Mouse (Mus musculus) midbrain, embryonic 10.5 days (tissue): ENCODE results near the gene Notch2. TPM values are rescaled to one million over a fixed set of nuclear protein-coding genes. Genes with fewer than 3 reads are reported as not detected.
A peak's percentile ranks its signal among the peaks of the same experiment; 100 is the strongest.
"Not testable (repeated sequence)": the region's sequence is repeated elsewhere in the genome, so short reads cannot be mapped to it uniquely, and the experiment has no call there.

ENCODE experiments used
- DNase-seq: peaks from one replicate; pipeline ENCODE4 v3.0.0-alpha.2; 2017; ENCODE audit warnings: low spot score
- H3K27ac ChIP-seq: fragments of 300-500 bp; sonication (generic); replicated peaks from 2 replicates; pipeline ENCODE4 v1.5.1; 2016; ENCODE audit warnings: mild to moderate bottlenecking
- H3K27me3 ChIP-seq: fragments of 300-500 bp; sonication (generic); 2 replicates; pipeline ENCODE4 v1.6.1; 2016; ENCODE audit warnings: low read depth, mild to moderate bottlenecking; ENCODE audit not compliant: poor library complexity, severe bottlenecking
- H3K36me3 ChIP-seq: fragments of 300-500 bp; sonication (generic); 2 replicates; pipeline ENCODE4 v1.6.1; 2016; ENCODE audit warnings: mild to moderate bottlenecking, moderate library complexity
- H3K4me1 ChIP-seq: fragments of 300-500 bp; sonication (generic); 2 replicates; pipeline ENCODE4 v1.6.1; 2016
- H3K4me3 ChIP-seq: fragments of 300-500 bp; sonication (generic); 2 replicates; pipeline ENCODE4 v1.5.1; 2016; ENCODE audit warnings: mild to moderate bottlenecking, moderate library complexity
- H3K9me3 ChIP-seq: fragments of 300-500 bp; sonication (generic); replicated peaks from 2 replicates; pipeline ENCODE4 v1.6.1; 2016; ENCODE audit warnings: mild to moderate bottlenecking
- WGBS: fragments of 180-500 bp; shearing (Covaris S2); methylation state at CpG from one replicate; pipeline ENCODE4 v1.1.7; 2016; 5-methylcytosine and 5-hydroxymethylcytosine counted together
- polyA plus RNA-seq: library from polyadenylated mRNA; unstranded; fragments of >200 nt; fragmentation: Nextera tagmentation; extraction: Ambion mirVana; gene quantifications from 2 replicates; pipeline ENCODE4 v1.2.1, GENCODE M21; 2016

The Notch2 gene
- polyA plus RNA-seq, 1 experiment from 2014 or later, result 16.6 TPM

DNA sequence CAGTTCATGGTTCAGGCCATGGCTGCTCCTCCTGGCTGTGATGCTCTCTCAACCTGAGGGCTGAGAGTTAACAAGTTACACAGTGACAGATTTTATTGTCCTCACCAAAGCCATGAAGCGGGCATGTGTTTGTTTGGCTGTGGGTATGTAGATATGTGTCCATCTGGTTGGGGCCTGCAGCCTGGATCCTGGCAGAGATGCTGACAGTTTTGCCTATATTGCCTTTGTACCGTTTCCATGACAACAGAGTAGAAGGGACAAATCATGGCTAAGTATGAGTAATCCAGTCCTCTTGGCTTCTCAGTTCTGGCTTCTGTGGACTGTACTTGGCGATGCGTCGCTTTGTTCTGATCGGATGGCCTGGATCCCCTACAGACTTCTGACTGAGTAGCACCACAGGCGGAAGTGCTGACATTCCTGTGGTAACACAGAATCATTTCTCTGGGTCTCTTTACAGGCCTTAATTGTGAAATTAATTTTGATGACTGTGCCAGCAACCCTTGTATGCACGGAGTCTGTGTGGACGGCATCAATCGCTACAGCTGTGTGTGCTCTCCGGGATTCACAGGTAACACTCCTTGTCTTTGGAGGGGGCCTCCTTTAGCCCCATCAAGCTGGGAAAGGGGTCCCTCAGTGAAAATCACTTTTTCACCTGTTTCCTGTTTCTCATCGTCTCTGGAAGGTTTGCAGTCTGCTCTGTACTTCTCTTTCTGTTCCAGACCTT is 93.4 kb downstream of the Notch2 start:
- 0 out of 2 replicates have a peak overlapping the region, but pooled peaks have one; percentile 24 for H3K27ac ChIP-seq
- 79% methylated on average over 12 of the region's 12 CpGs for WGBS

DNA sequence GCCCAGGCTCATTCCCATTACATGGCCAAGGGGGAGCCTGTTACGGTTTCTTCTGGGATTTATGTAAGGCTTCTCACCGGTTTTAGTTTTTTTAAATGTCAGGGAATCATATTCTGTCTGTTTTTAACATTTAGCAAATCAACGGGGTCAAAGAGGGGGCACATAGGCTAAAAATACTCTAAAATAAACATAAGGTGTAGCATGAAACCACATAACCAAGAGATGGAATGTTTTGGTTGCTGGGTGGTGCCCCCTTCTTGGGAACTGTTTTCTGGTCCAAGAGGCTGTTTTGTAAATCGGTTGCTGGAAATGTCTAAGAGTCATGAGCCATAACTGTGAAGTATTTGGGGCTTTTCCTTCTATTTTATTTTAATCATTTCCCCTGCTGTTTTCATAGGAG is 95.1 kb downstream of the Notch2 start:
- no peak overlapping the region for H3K27ac ChIP-seq
- H3K27me3 ChIP-seq, result no peaks in the 10 kb centered on the region; the same call in 1 of the 2 replicates
- H3K4me3 ChIP-seq, result no peak overlapping the region
- H3K4me1 ChIP-seq, result peaks cover 40% of the 10 kb centered on the region
- H3K36me3 ChIP-seq, result peaks cover 86% of the 10 kb centered on the region
- WGBS, result 88% methylated on average over 4 of the region's 4 CpGs
- no peaks in the 10 kb centered on the region for H3K9me3 ChIP-seq
- no peak for DNase-seq

More for the DNA sequence above, 93.4 kb downstream of the Notch2 start:
- DNase-seq, result no peak
- peaks cover 86% of the 10 kb centered on the region for H3K36me3 ChIP-seq
- peaks cover 15% of the 10 kb centered on the region for H3K9me3 ChIP-seq
- H3K4me1 ChIP-seq, result peaks cover 40% of the 10 kb centered on the region
- H3K4me3 ChIP-seq, result no peak overlapping the region
- no peaks in the 10 kb centered on the region; the same call in 1 of the 2 replicates for H3K27me3 ChIP-seq

DNA sequence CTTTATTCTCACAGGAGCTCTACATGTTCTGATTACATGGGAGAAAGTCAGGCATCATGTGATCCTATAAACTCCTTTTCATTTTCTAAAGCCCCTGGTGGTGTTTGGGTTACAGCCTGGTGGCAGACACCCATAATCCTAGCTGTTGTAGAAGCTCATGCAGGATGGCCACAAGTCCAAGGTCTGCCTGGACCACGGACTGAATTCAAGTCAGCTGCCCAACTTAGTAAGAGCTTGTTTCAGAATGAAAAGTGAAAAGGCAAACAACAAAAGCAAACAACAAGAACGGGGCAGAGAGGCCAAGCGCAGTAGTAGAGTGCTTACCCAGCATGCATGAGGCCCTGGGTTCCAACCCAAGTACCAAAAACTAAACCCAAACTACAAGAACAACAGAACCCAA is 95.5 kb downstream of the Notch2 start:
- DNase-seq, result no peak
- WGBS, result 75% methylated on average over 3 of the region's 3 CpGs
- H3K27ac ChIP-seq, result no peak overlapping the region
- no peak overlapping the region for H3K4me3 ChIP-seq
- peaks cover 39% of the 10 kb centered on the region for H3K4me1 ChIP-seq
- no peaks in the 10 kb centered on the region for H3K9me3 ChIP-seq
- H3K36me3 ChIP-seq, result peaks cover 86% of the 10 kb centered on the region
- H3K27me3 ChIP-seq, result no peaks in the 10 kb centered on the region

DNA sequence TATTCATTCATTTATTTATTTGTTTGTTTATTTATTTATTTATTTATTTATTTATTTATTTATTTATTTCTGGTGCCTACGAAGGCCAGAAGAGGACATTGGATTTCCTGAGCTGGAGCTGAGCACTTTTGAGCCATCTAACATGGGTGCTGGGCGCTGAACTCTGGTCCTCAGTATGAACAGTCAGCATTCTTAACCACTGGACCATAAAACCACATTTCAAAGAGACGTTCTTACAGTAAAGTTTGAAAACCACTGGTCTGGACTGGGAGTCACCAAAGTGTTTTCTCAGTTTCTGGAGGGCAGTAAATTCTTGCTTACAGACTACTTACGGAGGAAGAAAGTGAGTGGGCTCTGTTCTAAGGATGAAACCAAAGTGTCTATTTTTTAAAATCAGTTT is 97.3 kb downstream of the Notch2 start:
- no peak overlapping the region for H3K27ac ChIP-seq
- no peaks in the 10 kb centered on the region for H3K9me3 ChIP-seq
- peaks cover 22% of the 10 kb centered on the region for H3K4me1 ChIP-seq
- no peaks in the 10 kb centered on the region for H3K27me3 ChIP-seq
- no peak for DNase-seq
- H3K36me3 ChIP-seq, result peaks cover 86% of the 10 kb centered on the region
- no peak overlapping the region for H3K4me3 ChIP-seq
- WGBS, result 89% methylated on average over 4 of the region's 4 CpGs

DNA sequence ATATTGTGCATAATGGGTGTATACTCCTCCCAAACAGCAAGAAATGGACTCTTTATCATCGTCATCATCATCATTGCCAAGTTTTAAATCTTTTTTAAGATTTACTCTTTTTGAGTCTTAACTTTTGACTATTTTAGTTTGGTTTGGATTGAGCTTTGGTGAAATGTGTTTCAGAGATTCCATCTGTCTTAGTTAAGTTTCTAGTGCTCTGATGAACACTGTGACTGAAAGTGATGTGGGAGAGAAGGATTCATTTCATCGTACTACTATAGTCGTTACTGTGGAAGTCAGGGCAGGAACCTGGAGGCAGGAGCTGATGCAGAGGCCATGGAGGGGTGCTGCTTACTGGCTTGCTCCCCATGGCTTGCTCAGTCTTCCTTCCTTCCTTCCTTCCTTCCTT is 104.9 kb downstream of the Notch2 start:
- no peak for DNase-seq
- H3K4me1 ChIP-seq, result peaks cover 27% of the 10 kb centered on the region
- peaks cover 4% of the 10 kb centered on the region; the same call in 1 of the 2 replicates for H3K27me3 ChIP-seq
- WGBS, result 93% methylated on average over 3 of the region's 3 CpGs
- H3K4me3 ChIP-seq, result no peak overlapping the region
- no peaks in the 10 kb centered on the region for H3K9me3 ChIP-seq
- no peak overlapping the region for H3K27ac ChIP-seq
- H3K36me3 ChIP-seq, result peaks cover 92% of the 10 kb centered on the region

DNA sequence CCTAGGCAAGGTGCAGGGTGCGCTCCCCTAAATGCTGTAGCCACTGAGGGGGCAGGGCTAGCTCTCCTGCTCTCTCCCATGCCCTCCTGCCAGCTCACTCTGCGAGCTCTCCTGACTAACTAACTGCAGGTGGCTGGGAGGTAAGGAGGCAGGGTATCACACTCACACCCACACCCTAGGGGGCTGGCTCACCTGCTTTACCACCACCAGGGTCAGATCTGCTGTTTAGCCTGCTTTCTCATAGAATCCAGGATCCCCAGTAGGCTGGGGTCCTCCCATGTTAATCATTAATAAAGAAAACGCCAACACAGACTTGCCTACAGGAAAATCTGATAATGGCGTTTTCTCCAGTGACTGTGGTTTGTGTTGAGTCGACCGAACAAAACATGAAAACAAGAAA is 106.0 kb downstream of the Notch2 start:
- H3K27me3 ChIP-seq, result peaks cover 4% of the 10 kb centered on the region; the same call in 1 of the 2 replicates
- no peak overlapping the region for H3K27ac ChIP-seq
- H3K9me3 ChIP-seq, result no peaks in the 10 kb centered on the region
- 91% methylated on average over 6 of the region's 6 CpGs for WGBS
- H3K4me1 ChIP-seq, result peaks cover 27% of the 10 kb centered on the region
- no peak overlapping the region for H3K4me3 ChIP-seq
- no peak for DNase-seq
- peaks cover 92% of the 10 kb centered on the region for H3K36me3 ChIP-seq

DNA sequence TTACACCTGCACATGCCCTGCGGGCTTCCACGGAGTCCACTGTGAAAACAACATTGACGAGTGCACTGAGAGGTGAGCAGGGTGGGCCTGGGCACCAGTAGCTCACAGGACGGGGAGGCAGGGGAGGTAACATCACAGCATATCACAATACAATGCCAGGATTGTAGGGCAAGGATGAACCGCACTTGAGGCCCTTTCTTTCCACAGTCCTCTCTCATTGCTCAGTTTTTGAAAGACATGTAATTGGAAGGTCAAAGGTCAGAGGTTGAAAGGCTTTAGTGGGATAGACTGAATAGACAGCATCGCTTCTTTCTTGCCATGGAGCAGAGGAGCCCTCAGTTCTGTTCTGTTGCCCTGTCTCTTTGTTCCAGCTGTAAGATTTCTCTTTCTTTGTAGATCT is 107.6 kb downstream of the Notch2 start:
- DNase-seq, result no peak
- peaks cover 27% of the 10 kb centered on the region for H3K4me1 ChIP-seq
- H3K36me3 ChIP-seq, result peaks cover 94% of the 10 kb centered on the region
- H3K27me3 ChIP-seq, result peaks cover 4% of the 10 kb centered on the region; the same call in 1 of the 2 replicates
- H3K9me3 ChIP-seq, result no peaks in the 10 kb centered on the region
- H3K27ac ChIP-seq, result peak overlapping the region; percentile 69
- no peak overlapping the region for H3K4me3 ChIP-seq
- 29% methylated on average over 6 of the region's 6 CpGs for WGBS

DNA sequence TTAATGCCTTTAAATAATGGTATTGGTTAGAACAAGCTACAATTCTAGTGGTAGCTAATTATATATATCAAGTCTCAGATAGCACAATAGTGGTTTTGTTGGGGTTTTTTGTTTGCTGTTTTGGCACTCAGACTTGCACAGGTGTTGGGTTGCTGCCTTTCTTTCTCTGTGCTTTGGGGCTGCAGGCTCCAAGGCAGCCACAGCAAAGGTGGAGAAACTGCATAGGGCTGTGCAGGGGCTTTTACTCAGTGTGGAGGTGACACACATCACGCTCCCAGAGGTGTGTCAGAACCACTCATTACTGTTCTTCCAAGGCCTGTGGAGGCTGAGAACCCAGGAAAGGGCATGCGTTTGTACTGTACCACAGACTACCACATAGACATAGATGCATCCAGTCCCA is 114.4 kb downstream of the Notch2 start:
- H3K4me3 ChIP-seq, result no peak overlapping the region
- no peaks in the 10 kb centered on the region for H3K4me1 ChIP-seq
- no peak for DNase-seq
- 94% methylated on average over 2 of the region's 2 CpGs for WGBS
- H3K9me3 ChIP-seq, result no peaks in the 10 kb centered on the region
- H3K27me3 ChIP-seq, result no peaks in the 10 kb centered on the region
- no peak overlapping the region for H3K27ac ChIP-seq
- H3K36me3 ChIP-seq, result peaks cover 92% of the 10 kb centered on the region

DNA sequence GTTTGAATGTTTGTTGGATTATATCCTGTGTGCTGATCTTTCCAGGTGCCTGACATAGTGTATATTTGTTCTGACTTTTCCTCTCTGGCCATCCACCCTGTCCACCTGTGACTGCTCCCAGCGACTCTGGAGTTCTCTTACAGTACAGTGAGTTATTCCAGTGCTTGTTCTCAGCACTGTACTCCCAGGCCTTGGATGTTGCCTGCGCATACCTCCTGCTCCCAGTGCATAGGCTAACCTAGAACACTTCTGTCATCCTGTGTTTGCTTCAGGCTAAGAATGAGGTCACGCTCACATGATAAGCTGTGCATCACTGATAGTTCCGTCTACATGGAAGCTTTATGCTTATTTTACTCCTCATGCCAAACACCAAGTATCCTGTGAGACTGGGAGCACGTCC is 115.4 kb downstream of the Notch2 start:
- no peak for DNase-seq
- 95% methylated on average over 5 of the region's 5 CpGs for WGBS
- H3K36me3 ChIP-seq, result peaks cover 92% of the 10 kb centered on the region

DNA sequence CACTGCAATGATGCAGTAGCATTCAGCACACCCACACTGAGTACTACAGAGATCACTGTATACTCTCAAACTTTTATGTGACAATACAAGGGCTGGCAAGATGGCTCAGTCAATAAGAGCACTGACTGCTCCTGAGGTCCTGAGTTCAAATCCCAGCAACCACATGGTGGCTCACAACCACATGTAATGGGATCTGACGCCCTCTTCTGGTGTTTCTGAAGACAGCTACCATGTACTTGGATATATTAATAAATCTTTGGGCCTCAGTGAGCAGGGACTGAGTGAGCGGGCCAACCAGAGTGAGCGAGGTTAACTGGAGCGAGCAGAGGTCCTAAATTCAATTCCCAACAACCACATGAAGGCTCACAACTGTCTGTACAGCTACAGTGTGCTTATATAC is 118.8 kb downstream of the Notch2 start:
- WGBS, result 91% methylated on average over 4 of the region's 4 CpGs
- H3K27ac ChIP-seq, H3K4me3 ChIP-seq, DNase-seq, H3K27me3 ChIP-seq, H3K9me3 ChIP-seq, H3K4me1 ChIP-seq: not testable (repeated sequence)
- H3K36me3 ChIP-seq, result peaks cover 91% of the 10 kb centered on the region

More for the DNA sequence above, 115.4 kb downstream of the Notch2 start:
- Histone ChIP-seq H3K9me3 (no peaks in the 10 kb centered on the region), H3K27ac (no peak overlapping the region), H3K4me3 (no peak overlapping the region), H3K27me3 (no peaks in the 10 kb centered on the region), H3K4me1 (no peaks in the 10 kb centered on the region)

DNA sequence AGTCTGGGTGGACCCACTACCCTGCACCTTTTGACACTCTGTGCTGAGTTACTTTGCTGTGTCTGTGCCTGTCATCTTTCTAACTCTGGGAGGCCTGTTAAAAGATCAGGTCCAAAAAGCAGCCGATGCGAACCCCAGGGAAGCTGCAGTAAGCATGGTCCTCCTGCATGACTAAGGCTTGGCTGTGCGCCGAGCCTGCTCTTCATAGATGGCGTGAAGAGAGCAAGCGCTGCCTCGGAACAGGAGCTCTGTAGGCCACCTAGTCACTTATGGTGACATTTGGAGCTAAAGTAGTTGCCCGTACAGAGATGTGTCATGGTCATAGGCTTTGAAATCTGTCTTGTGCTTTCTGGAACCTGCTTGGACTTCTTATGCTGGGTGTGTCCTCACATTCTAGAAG is 119.3 kb downstream of the Notch2 start:
- Histone ChIP-seq H3K9me3 (no peaks in the 10 kb centered on the region), H3K36me3 (peaks cover 91% of the 10 kb centered on the region), H3K27me3 (no peaks in the 10 kb centered on the region), H3K4me3 (no peak overlapping the region), H3K4me1 (no peaks in the 10 kb centered on the region), H3K27ac (no peak overlapping the region)
- WGBS, result 95% methylated on average over 8 of the region's 8 CpGs
- DNase-seq, result no peak

DNA sequence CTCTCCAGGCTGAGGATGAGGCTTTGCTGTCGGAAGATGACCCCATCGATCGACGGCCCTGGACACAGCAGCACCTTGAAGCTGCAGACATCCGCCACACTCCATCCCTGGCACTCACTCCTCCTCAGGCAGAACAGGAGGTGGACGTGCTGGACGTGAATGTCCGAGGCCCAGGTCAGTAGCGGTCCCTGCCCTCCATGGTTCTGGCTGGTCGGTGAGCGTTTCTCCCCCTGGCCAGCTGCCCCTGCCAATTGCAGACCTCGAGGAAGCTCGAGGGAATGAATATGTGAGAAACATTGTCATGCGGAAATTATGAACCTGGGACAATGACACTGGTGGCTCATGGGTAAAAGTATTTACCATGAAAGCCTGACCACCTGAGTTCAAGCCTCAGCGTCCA is 128.1 kb downstream of the Notch2 start:
- 93% methylated on average over 15 of the region's 15 CpGs for WGBS
- H3K27ac ChIP-seq, result no peak overlapping the region
- no peaks in the 10 kb centered on the region for H3K4me1 ChIP-seq
- no peak overlapping the region for H3K4me3 ChIP-seq
- no peaks in the 10 kb centered on the region for H3K9me3 ChIP-seq
- DNase-seq, result no peak
- H3K36me3 ChIP-seq, result peaks cover 100% of the 10 kb centered on the region
- H3K27me3 ChIP-seq, result no peaks in the 10 kb centered on the region

DNA sequence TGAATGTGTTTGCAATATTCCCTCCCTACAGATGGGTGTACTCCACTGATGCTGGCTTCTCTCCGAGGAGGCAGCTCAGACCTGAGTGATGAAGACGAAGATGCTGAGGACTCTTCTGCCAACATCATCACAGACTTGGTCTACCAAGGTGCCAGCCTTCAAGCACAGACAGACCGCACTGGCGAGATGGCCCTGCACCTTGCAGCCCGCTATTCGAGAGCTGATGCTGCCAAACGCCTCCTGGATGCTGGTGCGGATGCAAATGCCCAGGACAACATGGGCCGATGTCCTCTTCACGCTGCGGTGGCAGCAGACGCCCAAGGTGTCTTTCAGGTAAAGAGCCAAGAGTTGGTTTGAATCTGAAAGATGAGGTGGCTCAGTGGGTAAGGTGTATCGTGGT is 129.5 kb downstream of the Notch2 start:
- WGBS, result 95% methylated on average over 13 of the region's 13 CpGs
- Histone ChIP-seq H3K27ac (no peak overlapping the region), H3K4me1 (no peaks in the 10 kb centered on the region), H3K36me3 (peaks cover 100% of the 10 kb centered on the region), H3K27me3 (no peaks in the 10 kb centered on the region), H3K9me3 (no peaks in the 10 kb centered on the region), H3K4me3 (no peak overlapping the region)
- no peak for DNase-seq
